Mouse (Mus musculus) layer of hippocampus, adult 11-12 months (tissue): ENCODE data around the gene Hc.

Source experiments
- DNase-seq: peaks from one replicate; pipeline ENCODE4 v3.0.0; 2022; ENCODE audit warnings: low spot score

Gene Hc

GRCm38 (mm10) chr2:34954344-34954743, 106.9 kb downstream of the Hc start:
- no peak for DNase-seq

GRCm38 (mm10) chr2:34953547-34954116, 107.6 kb downstream of the Hc start:
- DNase-seq = no peak

GRCm38 (mm10) chr2:34953018-34953417, 108.2 kb downstream of the Hc start:
- no peak for DNase-seq

GRCm38 (mm10) chr2:34951469-34951868, 109.8 kb downstream of the Hc start:
- DNase-seq = no peak

GRCm38 (mm10) chr2:34948622-34949021, 112.6 kb downstream of the Hc start:
- DNase-seq = no peak

GRCm38 (mm10) chr2:34946046-34946445, 115.2 kb downstream of the Hc start:
- no peak for DNase-seq

GRCm38 (mm10) chr2:34945580-34945979, 115.7 kb downstream of the Hc start:
- no peak for DNase-seq

GRCm38 (mm10) chr2:34944761-34945160, 116.5 kb downstream of the Hc start:
- peak; percentile 37 for DNase-seq

GRCm38 (mm10) chr2:34943556-34944120, 117.6 kb downstream of the Hc start:
- peak; percentile 31 for DNase-seq

GRCm38 (mm10) chr2:34941061-34941675, 120.1 kb downstream of the Hc start:
- DNase-seq = no peak

- DNase-seq = no peak
These were observed 121.0 kb downstream of the Hc start for GRCm38 (mm10) chr2:34940246-34940645.

- no peak for DNase-seq
These were observed 122.7 kb downstream of the Hc start for GRCm38 (mm10) chr2:34938269-34939208.

- no peak for DNase-seq
These were observed 123.8 kb downstream of the Hc start for GRCm38 (mm10) chr2:34937460-34937859.
